Mouse (Mus musculus): Measurements from ENCODE around the gene Tcf7l2. TPM values are rescaled to one million over a fixed set of nuclear protein-coding genes. Genes with fewer than 3 reads are reported as not detected.

The Tcf7l2 gene
- total RNA-seq, 4 experiments from 2014 or later, result 9.6 to 12.4 (median 11.5) TPM

- DNase-seq (ENCODE audit: low spot score in 2 of 2), result no peak
Observed at GRCm38 (mm10) chr19:55827613-55828259, 86.1 kb downstream of the Tcf7l2 start.

GRCm38 (mm10) chr19:55830976-55831559 is 89.4 kb downstream of the Tcf7l2 start:
- DNase-seq (ENCODE audit: low spot score in 2 of 2), result no peak

GRCm38 (mm10) chr19:55832122-55832521 is 90.5 kb downstream of the Tcf7l2 start:
- no peak for DNase-seq (ENCODE audit: low spot score in 2 of 2)

- no peak for DNase-seq (ENCODE audit: low spot score in 2 of 2)
Observed at GRCm38 (mm10) chr19:55833807-55834385, 92.3 kb downstream of the Tcf7l2 start.

GRCm38 (mm10) chr19:55836930-55837687 is 95.5 kb downstream of the Tcf7l2 start:
- no peak for DNase-seq (ENCODE audit: low spot score in 2 of 2)

GRCm38 (mm10) chr19:55837924-55838323 is 96.3 kb downstream of the Tcf7l2 start:
- no peak for DNase-seq (ENCODE audit: low spot score in 2 of 2)

- DNase-seq (ENCODE audit: low spot score in 2 of 2), result no peak
Observed at GRCm38 (mm10) chr19:55838389-55839035, 96.9 kb downstream of the Tcf7l2 start.

- DNase-seq (ENCODE audit: low spot score in 2 of 2), result no peak
Observed at GRCm38 (mm10) chr19:55839036-55839555, 97.5 kb downstream of the Tcf7l2 start.

GRCm38 (mm10) chr19:55840499-55841121 is 99.0 kb downstream of the Tcf7l2 start:
- DNase-seq (ENCODE audit: low spot score in 2 of 2), result no peak

- DNase-seq (ENCODE audit: low spot score in 2 of 2), result no peak
Observed at GRCm38 (mm10) chr19:55842046-55842445, 100.4 kb downstream of the Tcf7l2 start.

- no peak for DNase-seq (ENCODE audit: low spot score in 2 of 2)
Observed at GRCm38 (mm10) chr19:55843111-55843887, 101.7 kb downstream of the Tcf7l2 start.

- no peak for DNase-seq (ENCODE audit: low spot score in 2 of 2)
Observed at GRCm38 (mm10) chr19:55845702-55846101, 104.1 kb downstream of the Tcf7l2 start.

- no peak for DNase-seq (ENCODE audit: low spot score in 2 of 2)
Observed at GRCm38 (mm10) chr19:55846256-55846655, 104.6 kb downstream of the Tcf7l2 start.

GRCm38 (mm10) chr19:55847043-55847442 is 105.4 kb downstream of the Tcf7l2 start:
- no peak for DNase-seq (ENCODE audit: low spot score in 2 of 2)

GRCm38 (mm10) chr19:55850402-55851078 is 108.9 kb downstream of the Tcf7l2 start:
- DNase-seq (ENCODE audit: low spot score in 2 of 2), result no peak

GRCm38 (mm10) chr19:55851498-55852324 is 110.1 kb downstream of the Tcf7l2 start:
- no peak for DNase-seq (ENCODE audit: low spot score in 2 of 2)

GRCm38 (mm10) chr19:55854389-55854788 is 112.8 kb downstream of the Tcf7l2 start:
- DNase-seq (ENCODE audit: low spot score in 2 of 2), result no peak

- no peak for DNase-seq (ENCODE audit: low spot score in 2 of 2)
Observed at GRCm38 (mm10) chr19:55855571-55855970, 114.0 kb downstream of the Tcf7l2 start.

- DNase-seq (ENCODE audit: low spot score in 2 of 2), result no peak
Observed at GRCm38 (mm10) chr19:55857328-55857727, 115.7 kb downstream of the Tcf7l2 start.
